Mouse (Mus musculus) layer of hippocampus, postnatal 14 days (tissue): ENCODE results near the gene Wiz. TPM values are rescaled to one million over a fixed set of nuclear protein-coding genes. Genes with fewer than 3 reads are reported as not detected.

Experiments used
- DNase-seq, 2 experiments: peaks; one replicate each; pipeline ENCODE4 v3.0.0; 2021 to 2022; ENCODE audit warnings: low spot score in 2 of 2, mixed read lengths in 1 of 2
- total RNA-seq, 2 experiments: library from RNA; stranded (reverse); gene quantifications; 2 replicates each; pipeline ENCODE4 v1.2.3; 2021

Wiz gene
- total RNA-seq, 2 experiments from 2014 or later, result 66.8 to 74.7 TPM

- DNase-seq, result peak; percentile 98 to 99
Observed at GRCm38 (mm10) chr17:32350382-32350983, 38.8 kb downstream of the Wiz start, which contains the start of gene Akap8l. Akap8l (minus strand) TSS chr17:32350607.

- no peak for DNase-seq
Observed at GRCm38 (mm10) chr17:32349851-32350381, 39.3 kb downstream of the Wiz start.

- peak; percentile 29 to 49 for DNase-seq
Observed at GRCm38 (mm10) chr17:32349037-32349732, 40.1 kb downstream of the Wiz start.

GRCm38 (mm10) chr17:32348406-32348805 lies 40.8 kb downstream of the Wiz start:
- DNase-seq, result no peak

GRCm38 (mm10) chr17:32341102-32341501 lies 48.1 kb downstream of the Wiz start:
- DNase-seq, result no peak

GRCm38 (mm10) chr17:32340110-32340509 lies 49.1 kb downstream of the Wiz start:
- no peak for DNase-seq

- DNase-seq, result no peak
Observed at GRCm38 (mm10) chr17:32335869-32336268, 53.4 kb downstream of the Wiz start.

- DNase-seq, result no peak
Observed at GRCm38 (mm10) chr17:32334921-32335320, 54.3 kb downstream of the Wiz start.

GRCm38 (mm10) chr17:32333675-32334303 lies 55.5 kb downstream of the Wiz start:
- no peak for DNase-seq

- DNase-seq, result no peak
Observed at GRCm38 (mm10) chr17:32327501-32327900, 61.7 kb downstream of the Wiz start.

- DNase-seq, result no peak
Observed at GRCm38 (mm10) chr17:32322809-32323208, 66.4 kb downstream of the Wiz start.

GRCm38 (mm10) chr17:32321836-32322235 lies 67.4 kb downstream of the Wiz start:
- DNase-seq, result peak in 1 of 2 experiments; percentile 28

- DNase-seq, result no peak
Observed at GRCm38 (mm10) chr17:32321390-32321734, 67.9 kb downstream of the Wiz start.

- peak; percentile 97 to 99 for DNase-seq
Observed at GRCm38 (mm10) chr17:32320597-32321389, 68.4 kb downstream of the Wiz start, which contains the start of gene Akap8. Akap8 (minus strand) TSS chr17:32321238.

GRCm38 (mm10) chr17:32319950-32320349 lies 69.3 kb downstream of the Wiz start:
- no peak for DNase-seq

- DNase-seq, result no peak
Observed at GRCm38 (mm10) chr17:32317708-32318107, 71.5 kb downstream of the Wiz start.

- DNase-seq, result no peak
Observed at GRCm38 (mm10) chr17:32317032-32317431, 72.2 kb downstream of the Wiz start.

GRCm38 (mm10) chr17:32315560-32315959 lies 73.7 kb downstream of the Wiz start:
- DNase-seq, result no peak

GRCm38 (mm10) chr17:32313892-32314291 lies 75.3 kb downstream of the Wiz start:
- DNase-seq, result no peak

GRCm38 (mm10) chr17:32312801-32313200 lies 76.4 kb downstream of the Wiz start:
- DNase-seq, result no peak

- no peak for DNase-seq
Observed at GRCm38 (mm10) chr17:32307963-32308362, 81.3 kb downstream of the Wiz start.
